Mouse (Mus musculus): Measurements from ENCODE around the gene Cpsf6.

DNA sequence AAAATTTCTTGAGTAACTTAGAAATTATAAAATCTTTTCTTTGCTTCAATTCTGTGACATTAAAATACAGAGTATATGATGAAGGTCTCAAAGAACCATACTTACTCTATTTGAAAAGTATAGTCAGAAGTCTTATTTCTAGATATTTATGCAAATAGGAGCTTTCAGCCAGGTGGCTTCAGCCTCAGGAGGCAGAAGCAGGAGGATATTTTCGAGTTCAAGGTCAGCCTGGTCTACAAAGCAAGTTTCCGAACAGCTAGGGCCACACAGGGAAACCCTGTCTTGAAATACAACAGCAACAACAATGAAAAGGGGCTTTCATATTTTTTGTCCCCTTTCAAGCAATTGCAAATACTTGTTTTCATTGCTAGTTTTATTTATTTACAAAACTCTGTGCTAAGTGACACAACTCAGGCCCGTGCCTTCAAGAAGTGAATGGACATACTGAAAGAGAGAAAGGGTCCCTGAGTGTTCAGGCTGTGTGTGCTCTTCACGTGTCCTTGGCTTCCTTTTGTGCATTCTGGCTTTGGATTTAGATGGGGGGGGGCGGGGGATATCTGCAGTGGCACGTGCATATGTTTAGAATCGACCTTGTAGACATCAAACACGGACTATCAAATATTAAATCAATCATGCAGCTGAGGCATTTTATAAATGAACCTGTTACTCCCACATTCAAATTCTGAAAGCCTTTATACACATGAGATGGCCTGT, 39.9 kb upstream of the Cpsf6 start:
- TF ChIP-seq CTCF (conservative IDR thresholded peaks at IDR 0.05; ENCODE audit: insufficient read depth, insufficient read length, low read depth, low read length) (no peak), POLR2A (IDR thresholded peaks at IDR 0.05; ENCODE audit: low read depth, low read length) (no peak)

Data from kidney, adult 2 months (tissue).